Mouse (Mus musculus) kidney, embryonic 16.5 days (tissue): ENCODE results near the gene Vps13d. TPM values are rescaled to one million over a fixed set of nuclear protein-coding genes. Genes with fewer than 3 reads are reported as not detected.
A peak's percentile ranks its signal among the peaks of the same experiment; 100 is the strongest.

Experiments
- ATAC-seq: fragments of 200-750 bp; cut with Nextera tagmentation; 2 replicates; pipeline ENCODE4 v1.8.0; 2017; ENCODE audit warnings: moderate TSS enrichment; ENCODE audit not compliant: low FRiP score, low TSS enrichment
- H3K27ac ChIP-seq: fragments of 300-500 bp; sonication (generic); 2 replicates; pipeline ENCODE4 v1.5.1; 2014; ENCODE audit warnings: low read length
- H3K27me3 ChIP-seq: fragments of 300-500 bp; sonication (generic); 2 replicates; pipeline ENCODE4 v1.6.1; 2014; ENCODE audit warnings: low read length, control low read depth, mixed read lengths; ENCODE audit not compliant: insufficient read depth
- H3K36me3 ChIP-seq: fragments of 300-500 bp; sonication (generic); 2 replicates; pipeline ENCODE4 v1.6.1; 2014; ENCODE audit warnings: low read length, control low read depth, mixed read lengths; ENCODE audit not compliant: insufficient read depth
- H3K4me1 ChIP-seq: fragments of 300-500 bp; sonication (generic); 2 replicates; pipeline ENCODE4 v1.6.1; 2014; ENCODE audit warnings: low read length, control low read depth, mixed read lengths; ENCODE audit not compliant: insufficient read depth
- H3K4me2 ChIP-seq: fragments of 300-500 bp; sonication (generic); replicated peaks from 2 replicates; pipeline ENCODE4 v1.6.1; 2014; ENCODE audit warnings: low read depth, low read length
- H3K4me3 ChIP-seq: fragments of 300-500 bp; sonication (generic); 2 replicates; pipeline ENCODE4 v1.5.1; 2014; ENCODE audit warnings: mild to moderate bottlenecking, low read length
- H3K9ac ChIP-seq: fragments of 300-500 bp; sonication (generic); replicated peaks from 2 replicates; pipeline ENCODE4 v1.6.1; 2014; ENCODE audit warnings: low read length
- H3K9me3 ChIP-seq: fragments of 300-500 bp; sonication (generic); 2 replicates; pipeline ENCODE4 v1.6.1; 2016; ENCODE audit warnings: low read length, control low read depth
- whole genome bisulfite sequencing: fragments of 180-500 bp; shearing (Covaris S2); extraction: QIAGEN DNeasy Blood & Tissue Kit; methylation state at CpG from one replicate; pipeline ENCODE4 v1.1.7; 2014; 5-methylcytosine and 5-hydroxymethylcytosine counted together
- polyA plus RNA-seq: library from polyadenylated mRNA; unstranded; fragments of >200 nt; fragmentation: Nextera tagmentation; extraction: Ambion mirVana; gene quantifications from 2 replicates; pipeline ENCODE4 v1.2.1, GENCODE M21; 2015

The Vps13d gene
- polyA plus RNA-seq, 1 experiment from 2014 or later = 10.6 TPM

DNA sequence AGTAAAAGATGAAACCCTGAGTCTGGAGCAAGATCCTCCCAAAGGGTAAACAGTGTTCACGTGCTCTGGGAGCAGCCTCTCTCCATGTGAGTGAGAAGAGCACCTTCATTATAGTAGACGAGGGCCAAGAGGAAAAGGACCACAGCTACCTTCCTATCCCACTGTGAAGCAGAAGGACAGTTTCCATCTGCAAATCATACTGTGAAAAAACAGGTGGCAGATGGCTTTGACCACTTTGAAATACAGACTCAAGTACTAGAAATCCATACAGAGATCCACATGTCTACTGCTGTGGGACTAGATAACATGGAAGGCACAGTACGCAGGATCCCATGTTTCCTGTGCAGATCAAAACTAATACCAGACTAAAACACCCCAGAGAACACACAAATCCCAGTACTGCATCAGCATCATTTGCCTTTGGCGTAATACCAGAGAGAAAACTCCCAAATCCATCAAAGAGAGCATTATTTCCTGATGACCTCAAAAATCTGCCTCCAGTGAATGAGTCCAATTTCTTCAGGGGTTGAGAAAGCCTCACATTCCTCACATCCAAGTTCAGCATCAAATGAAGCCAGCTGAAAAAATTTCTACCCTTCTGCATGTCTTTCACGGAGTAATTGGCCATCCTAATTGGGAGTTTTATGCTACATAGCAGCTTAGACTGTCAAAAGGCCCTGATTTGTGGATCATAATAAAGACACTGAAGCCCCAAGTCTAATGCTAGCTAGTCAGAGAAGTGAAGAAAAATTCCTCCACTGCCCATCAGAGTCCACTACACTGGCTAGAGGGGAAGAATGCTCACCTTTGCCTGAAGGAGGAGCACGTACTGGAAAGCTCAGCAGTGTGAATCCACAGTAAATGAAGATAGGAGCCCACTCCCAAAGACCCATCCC is 92.7 kb downstream of the Vps13d start:
- Histone ChIP-seq H3K27ac (no peak overlapping the region), H3K27me3 (no peaks in the 10 kb centered on the region), H3K4me1 (no peaks in the 10 kb centered on the region), H3K4me3 (no peak overlapping the region), H3K36me3 (peaks cover 33% of the 10 kb centered on the region), H3K4me2 (no peak overlapping the region), H3K9ac (no peak overlapping the region), H3K9me3 (no peaks in the 10 kb centered on the region)
- ATAC-seq = no peak
- 76% methylated on average over 6 of the region's 6 CpGs for WGBS

DNA sequence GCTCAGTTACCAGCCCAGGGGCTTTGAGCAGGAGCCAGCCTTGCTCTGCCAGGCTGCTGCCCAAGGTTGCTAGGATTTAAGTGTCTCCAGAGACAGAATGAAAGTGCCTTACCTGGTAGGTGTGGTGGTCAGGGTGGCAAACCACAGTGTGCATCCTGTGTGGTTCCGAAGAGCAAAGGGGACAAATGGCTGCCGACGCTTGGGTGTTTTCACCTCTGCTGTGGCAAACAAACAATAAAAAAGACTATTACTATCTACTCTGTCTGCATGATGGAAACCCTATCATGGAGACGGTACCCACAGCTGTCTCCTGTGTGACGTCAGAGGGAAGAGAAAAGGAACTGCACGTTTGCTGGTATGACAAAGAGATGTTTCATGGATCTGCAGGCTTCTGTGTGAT is 95.0 kb downstream of the Vps13d start:
- H3K27me3 ChIP-seq = no peaks in the 10 kb centered on the region
- H3K4me3 ChIP-seq = no peak overlapping the region
- no peak for ATAC-seq
- 64% methylated on average over 6 of the region's 6 CpGs for WGBS
- H3K9me3 ChIP-seq = no peaks in the 10 kb centered on the region
- H3K4me2 ChIP-seq = no peak overlapping the region
- H3K4me1 ChIP-seq = no peaks in the 10 kb centered on the region
- H3K27ac ChIP-seq = no peak overlapping the region
- H3K36me3 ChIP-seq = peaks cover 32% of the 10 kb centered on the region
- no peak overlapping the region for H3K9ac ChIP-seq

DNA sequence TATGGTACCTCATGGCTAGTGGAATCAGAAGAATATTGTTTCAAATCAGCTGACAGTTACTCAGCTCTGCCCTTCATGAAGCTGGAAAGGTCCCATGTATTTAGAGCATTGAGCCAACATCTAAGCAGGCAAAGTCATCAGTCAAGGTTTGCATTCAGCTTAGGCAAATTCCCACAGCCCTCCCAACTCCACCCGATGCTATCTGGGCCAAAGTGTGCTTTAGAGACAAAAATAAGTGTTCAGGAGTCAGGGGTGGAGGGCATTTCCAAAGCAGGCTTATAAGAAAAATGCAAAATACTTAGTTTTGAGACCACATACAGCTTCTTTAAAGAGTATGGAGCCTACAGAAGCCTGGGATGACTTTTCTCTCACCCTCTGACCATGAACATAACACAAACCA is 95.5 kb downstream of the Vps13d start:
- Histone ChIP-seq H3K9me3 (no peaks in the 10 kb centered on the region), H3K4me1 (no peaks in the 10 kb centered on the region), H3K27ac (no peak overlapping the region), H3K9ac (no peak overlapping the region), H3K27me3 (no peaks in the 10 kb centered on the region), H3K36me3 (peaks cover 36% of the 10 kb centered on the region), H3K4me3 (no peak overlapping the region), H3K4me2 (no peak overlapping the region)
- no peak for ATAC-seq
- WGBS = 79% methylated on average over 1 of the region's 1 CpGs

DNA sequence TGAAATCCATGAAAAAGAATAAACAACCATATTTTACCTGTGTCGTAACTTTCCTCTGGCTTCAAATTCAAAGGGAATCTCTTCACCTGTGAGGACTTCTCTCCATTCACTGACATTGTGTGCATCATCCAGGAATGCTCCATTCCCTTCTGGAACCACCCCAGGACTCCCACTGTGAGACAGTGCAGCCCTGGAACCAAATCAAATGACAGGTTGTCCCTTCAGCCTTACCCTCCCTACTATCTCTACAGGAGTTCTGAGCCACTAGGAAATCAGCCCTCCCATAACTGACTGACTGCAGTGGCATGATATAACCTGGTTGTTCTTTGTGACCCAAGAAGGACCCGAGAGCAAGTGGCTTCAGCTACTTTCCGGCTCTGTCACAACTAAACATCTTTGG is 96.8 kb downstream of the Vps13d start:
- no peak overlapping the region for H3K4me3 ChIP-seq
- H3K9me3 ChIP-seq = no peaks in the 10 kb centered on the region
- no peaks in the 10 kb centered on the region for H3K4me1 ChIP-seq
- ATAC-seq = no peak
- H3K27ac ChIP-seq = no peak overlapping the region
- H3K27me3 ChIP-seq = no peaks in the 10 kb centered on the region
- 90% methylated on average over 3 of the region's 3 CpGs for WGBS
- H3K36me3 ChIP-seq = peaks cover 44% of the 10 kb centered on the region
- H3K9ac ChIP-seq = no peak overlapping the region
- H3K4me2 ChIP-seq = no peak overlapping the region

DNA sequence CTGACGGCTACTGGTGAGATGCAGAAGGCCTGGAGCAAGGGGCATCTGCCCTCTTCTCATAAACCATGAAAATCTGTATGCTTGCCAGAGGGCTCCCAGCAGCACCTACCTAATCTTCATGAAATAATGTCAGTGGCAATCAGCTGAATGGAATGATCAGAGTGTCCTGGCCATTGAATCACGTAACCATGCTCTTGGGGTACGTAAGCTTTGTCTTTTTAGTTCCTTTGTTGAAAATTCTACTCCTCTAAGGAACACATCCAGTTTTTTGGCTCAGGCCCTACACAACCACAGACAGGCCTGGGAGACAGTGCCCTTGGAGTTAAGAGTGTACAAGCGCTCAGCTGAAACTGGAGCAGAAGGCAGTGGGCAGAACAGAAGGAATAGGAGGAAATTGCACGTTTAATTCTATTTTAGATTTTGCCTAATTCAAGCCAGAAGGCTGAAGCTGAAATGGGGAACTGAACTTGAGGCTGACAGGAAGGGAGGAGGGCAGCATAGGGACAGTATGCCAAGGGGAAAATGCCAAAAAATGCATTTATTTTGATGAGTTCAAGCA is 98.2 kb downstream of the Vps13d start:
- ATAC-seq = no peak
- Histone ChIP-seq H3K9ac (no peak overlapping the region), H3K27me3 (no peaks in the 10 kb centered on the region), H3K4me2 (no peak overlapping the region), H3K4me1 (no peaks in the 10 kb centered on the region), H3K27ac (no peak overlapping the region), H3K4me3 (no peak overlapping the region), H3K36me3 (peaks cover 53% of the 10 kb centered on the region), H3K9me3 (no peaks in the 10 kb centered on the region)
- WGBS = 84% methylated on average over 5 of the region's 5 CpGs

DNA sequence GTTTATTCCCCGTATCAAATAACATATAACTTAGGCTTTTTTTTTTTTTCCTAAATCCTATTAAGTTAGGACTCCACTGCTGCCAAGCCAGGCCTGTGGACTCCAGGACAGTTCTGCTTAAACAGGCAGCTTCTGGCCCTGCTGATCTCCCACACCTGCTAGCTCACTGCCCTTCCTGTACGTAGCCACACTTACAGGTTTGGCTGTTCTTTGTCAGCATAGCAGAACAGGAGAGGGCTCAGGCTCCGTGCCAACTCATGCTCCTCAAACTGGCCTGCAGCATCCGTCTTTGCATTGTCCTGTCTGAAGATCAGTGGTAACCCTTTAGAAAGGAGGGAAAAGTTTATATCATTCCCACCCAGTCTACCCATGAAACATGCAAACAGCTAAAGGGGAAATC is 108.3 kb downstream of the Vps13d start:
- Histone ChIP-seq H3K27ac (no peak overlapping the region), H3K9me3 (no peaks in the 10 kb centered on the region), H3K36me3 (peaks cover 60% of the 10 kb centered on the region), H3K4me1 (no peaks in the 10 kb centered on the region), H3K4me3 (no peak overlapping the region), H3K9ac (no peak overlapping the region), H3K27me3 (no peaks in the 10 kb centered on the region), H3K4me2 (no peak overlapping the region)
- 80% methylated on average over 4 of the region's 4 CpGs for WGBS
- no peak for ATAC-seq

DNA sequence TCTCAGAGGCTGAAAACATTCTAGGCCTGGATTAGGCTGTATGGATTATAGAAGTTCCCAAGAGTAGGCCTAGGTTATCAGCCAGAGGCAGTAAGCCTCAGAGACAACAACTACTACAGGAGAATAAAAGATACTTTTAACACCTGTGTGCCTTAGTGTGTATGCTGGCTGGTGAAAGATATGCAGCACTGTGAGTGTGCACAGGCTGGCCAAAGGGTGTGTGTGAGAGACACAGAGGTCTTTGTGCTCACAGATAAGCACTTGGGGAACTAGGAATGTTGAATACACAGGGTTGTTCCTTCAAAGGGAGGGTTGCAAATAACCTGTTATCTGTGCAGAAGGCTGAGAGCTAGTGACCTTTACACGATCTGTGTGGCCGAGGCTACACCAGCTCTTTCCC is 115.5 kb downstream of the Vps13d start:
- H3K27ac ChIP-seq = no peak overlapping the region
- H3K4me3 ChIP-seq = no peak overlapping the region
- no peak overlapping the region for H3K4me2 ChIP-seq
- 77% methylated on average over 2 of the region's 2 CpGs for WGBS
- H3K9ac ChIP-seq = no peak overlapping the region
- H3K9me3 ChIP-seq = no peaks in the 10 kb centered on the region
- no peak for ATAC-seq
- peaks cover 59% of the 10 kb centered on the region for H3K36me3 ChIP-seq
- H3K27me3 ChIP-seq = no peaks in the 10 kb centered on the region
- no peaks in the 10 kb centered on the region for H3K4me1 ChIP-seq

DNA sequence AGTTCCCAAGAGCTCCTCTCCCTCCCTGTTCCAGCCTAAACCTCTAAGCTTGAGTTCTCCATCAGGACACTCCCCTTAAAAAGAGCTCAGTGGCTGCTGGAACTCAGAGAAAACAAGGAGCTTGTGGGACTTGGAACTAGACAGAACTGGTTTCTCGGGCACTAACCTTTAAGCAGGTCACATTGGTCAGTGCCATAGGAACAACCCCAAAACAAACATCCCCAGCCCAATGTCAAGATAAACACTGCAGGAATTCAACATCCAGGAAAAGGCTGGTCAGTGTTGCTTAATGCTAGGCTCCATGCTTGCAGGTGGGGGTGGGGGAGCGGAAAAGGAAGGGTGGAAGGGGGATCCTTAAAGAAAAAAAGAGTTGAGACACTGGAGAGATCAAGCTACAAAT is 120.5 kb downstream of the Vps13d start:
- Histone ChIP-seq H3K4me3 (no peak overlapping the region), H3K36me3 (peaks cover 58% of the 10 kb centered on the region), H3K9ac (no peak overlapping the region), H3K4me2 (no peak overlapping the region), H3K27ac (no peak overlapping the region), H3K27me3 (no peaks in the 10 kb centered on the region), H3K4me1 (no peaks in the 10 kb centered on the region), H3K9me3 (no peaks in the 10 kb centered on the region)
- 67% methylated on average over 2 of the region's 2 CpGs for WGBS
- ATAC-seq = no peak

DNA sequence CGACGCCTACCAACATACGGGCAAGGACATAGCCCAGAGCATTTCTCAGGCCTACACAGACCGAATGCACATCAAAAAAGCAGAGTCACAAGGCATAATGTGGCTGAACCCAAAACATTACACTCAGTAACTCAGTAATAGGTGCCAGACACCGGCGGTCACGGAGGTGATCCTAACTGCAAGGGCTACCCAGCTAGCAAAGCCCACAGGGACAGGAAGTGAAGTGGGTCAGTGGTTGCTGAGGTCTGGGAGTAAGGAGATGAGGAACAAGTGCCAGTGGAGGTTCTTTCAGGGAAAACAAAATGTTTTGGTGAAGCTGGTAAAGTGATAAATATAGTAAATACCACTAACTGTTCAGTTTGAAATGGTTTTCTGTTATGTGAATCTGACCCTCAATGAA is 121.1 kb downstream of the Vps13d start:
- Histone ChIP-seq H3K9me3 (no peaks in the 10 kb centered on the region), H3K36me3 (peaks cover 55% of the 10 kb centered on the region), H3K9ac (no peak overlapping the region), H3K27me3 (no peaks in the 10 kb centered on the region), H3K27ac (0 out of 2 replicates have a peak overlapping the region, but pooled peaks have one; percentile 18), H3K4me1 (no peaks in the 10 kb centered on the region), H3K4me3 (no peak overlapping the region), H3K4me2 (no peak overlapping the region)
- ATAC-seq = no peak
- 87% methylated on average over 7 of the region's 7 CpGs for WGBS

DNA sequence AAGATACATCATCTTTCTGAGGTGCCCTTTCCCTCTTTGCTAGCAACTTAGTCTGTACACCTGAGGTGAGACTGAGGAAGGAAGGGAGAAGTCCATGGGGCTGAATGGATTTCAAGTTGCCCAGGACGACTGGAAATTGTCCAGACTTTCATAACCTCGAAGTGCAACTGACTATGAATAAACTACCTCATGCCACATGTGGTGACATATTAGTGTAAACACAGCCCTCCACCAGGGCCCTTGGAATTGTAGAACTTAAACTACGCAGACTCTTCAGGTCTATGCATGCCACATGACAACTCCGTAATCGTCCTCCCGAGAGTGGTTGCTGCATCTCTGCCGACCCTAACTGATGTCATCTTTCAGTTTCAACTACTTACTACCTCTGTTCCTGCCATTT is 122.9 kb downstream of the Vps13d start:
- no peaks in the 10 kb centered on the region for H3K27me3 ChIP-seq
- H3K4me3 ChIP-seq = no peak overlapping the region
- H3K4me1 ChIP-seq = peaks cover 3% of the 10 kb centered on the region; the same call in 1 of the 2 replicates
- H3K9me3 ChIP-seq = no peaks in the 10 kb centered on the region
- 89% methylated on average over 7 of the region's 7 CpGs for WGBS
- no peak overlapping the region for H3K4me2 ChIP-seq
- peaks cover 55% of the 10 kb centered on the region for H3K36me3 ChIP-seq
- ATAC-seq = no peak
- H3K9ac ChIP-seq = no peak overlapping the region
- H3K27ac ChIP-seq = no peak overlapping the region
